Mouse (Mus musculus) heart, postnatal 25 days (tissue): Measurements from ENCODE around the gene Il13. TPM values are rescaled to one million over a fixed set of nuclear protein-coding genes. Genes with fewer than 3 reads are reported as not detected.

Experiments used
- DNase-seq: peaks from one replicate; pipeline ENCODE4 v3.0.0; 2022; ENCODE audit warnings: low spot score
- intact Hi-C: fragments of 180-260 bp; cut with DNase I; formaldehyde crosslinking; loops from one replicate; pipeline ENCODE4 v1.15.1; 2025
- total RNA-seq, 2 experiments: library from RNA; stranded (reverse); gene quantifications; 2 replicates each; pipeline ENCODE4 v1.2.3; 2021

Il13 gene
- total RNA-seq, 2 experiments from 2014 or later, result not detected

- no peak for DNase-seq
- intact Hi-C loops, result no loop called here
Measured at GRCm38 (mm10) chr11:53633644-53634043, 858 bp downstream of the Il13 start.

GRCm38 (mm10) chr11:53632122-53632733, 2.3 kb downstream of the Il13 start:
- DNase-seq, result no peak
- intact Hi-C loops, result no loop called here

GRCm38 (mm10) chr11:53627859-53628258, 6.6 kb downstream of the Il13 start:
- intact Hi-C loops, result loop anchor here (1.0 to 5.0 kb wide), 2 partner anchors 41 to 159 kb away; no protein-coding TSS in a partner anchor
- DNase-seq, result no peak

GRCm38 (mm10) chr11:53626802-53627373, 7.6 kb downstream of the Il13 start:
- intact Hi-C loops, result loop anchor here (5.0 kb wide), 1 partner anchor 40 kb away; no protein-coding TSS in a partner anchor
- DNase-seq, result no peak

GRCm38 (mm10) chr11:53624124-53624523, 10.4 kb downstream of the Il13 start:
- no peak for DNase-seq
- intact Hi-C loops, result no loop called here

GRCm38 (mm10) chr11:53623573-53623972, 10.9 kb downstream of the Il13 start:
- DNase-seq, result no peak
- intact Hi-C loops, result no loop called here

- DNase-seq, result no peak
- intact Hi-C loops, result no loop called here
Measured at GRCm38 (mm10) chr11:53622440-53622806, 12.1 kb downstream of the Il13 start.

GRCm38 (mm10) chr11:53621582-53622439, 12.7 kb downstream of the Il13 start:
- intact Hi-C loops, result no loop called here
- no peak for DNase-seq

GRCm38 (mm10) chr11:53620094-53620493, 14.4 kb downstream of the Il13 start:
- intact Hi-C loops, result no loop called here
- no peak for DNase-seq

- intact Hi-C loops, result no loop called here
- DNase-seq, result no peak
Measured at GRCm38 (mm10) chr11:53619428-53619827, 15.1 kb downstream of the Il13 start.

- intact Hi-C loops, result no loop called here
- DNase-seq, result no peak
Measured at GRCm38 (mm10) chr11:53618619-53619198, 15.8 kb downstream of the Il13 start, which contains the start of gene Il4. Il4 (minus strand) TSS chr11:53618669.

- no peak for DNase-seq
- intact Hi-C loops, result no loop called here
Measured at GRCm38 (mm10) chr11:53617562-53618109, 16.9 kb downstream of the Il13 start.

- no peak for DNase-seq
- intact Hi-C loops, result no loop called here
Measured at GRCm38 (mm10) chr11:53616748-53617558, 17.5 kb downstream of the Il13 start.

GRCm38 (mm10) chr11:53615575-53615974, 18.9 kb downstream of the Il13 start:
- no peak for DNase-seq
- intact Hi-C loops, result no loop called here

GRCm38 (mm10) chr11:53615172-53615571, 19.3 kb downstream of the Il13 start:
- intact Hi-C loops, result no loop called here
- no peak for DNase-seq

- intact Hi-C loops, result no loop called here
- no peak for DNase-seq
Measured at GRCm38 (mm10) chr11:53609672-53610071, 24.8 kb downstream of the Il13 start.

- intact Hi-C loops, result no loop called here
- DNase-seq, result no peak
Measured at GRCm38 (mm10) chr11:53609231-53609630, 25.3 kb downstream of the Il13 start.

GRCm38 (mm10) chr11:53605609-53606008, 28.9 kb downstream of the Il13 start:
- DNase-seq, result no peak
- intact Hi-C loops, result no loop called here

GRCm38 (mm10) chr11:53604983-53605382, 29.5 kb downstream of the Il13 start:
- intact Hi-C loops, result no loop called here
- no peak for DNase-seq
